Mouse (Mus musculus): Measurements from ENCODE around the gene Pex26. TPM values are rescaled to one million over a fixed set of nuclear protein-coding genes. Genes with fewer than 3 reads are reported as not detected.

The Pex26 gene
- 13.4 and 14.8 TPM in 2 replicates for polyA plus RNA-seq (2015; fragmentation: Nextera tagmentation; extraction: Ambion mirVana)

DNA sequence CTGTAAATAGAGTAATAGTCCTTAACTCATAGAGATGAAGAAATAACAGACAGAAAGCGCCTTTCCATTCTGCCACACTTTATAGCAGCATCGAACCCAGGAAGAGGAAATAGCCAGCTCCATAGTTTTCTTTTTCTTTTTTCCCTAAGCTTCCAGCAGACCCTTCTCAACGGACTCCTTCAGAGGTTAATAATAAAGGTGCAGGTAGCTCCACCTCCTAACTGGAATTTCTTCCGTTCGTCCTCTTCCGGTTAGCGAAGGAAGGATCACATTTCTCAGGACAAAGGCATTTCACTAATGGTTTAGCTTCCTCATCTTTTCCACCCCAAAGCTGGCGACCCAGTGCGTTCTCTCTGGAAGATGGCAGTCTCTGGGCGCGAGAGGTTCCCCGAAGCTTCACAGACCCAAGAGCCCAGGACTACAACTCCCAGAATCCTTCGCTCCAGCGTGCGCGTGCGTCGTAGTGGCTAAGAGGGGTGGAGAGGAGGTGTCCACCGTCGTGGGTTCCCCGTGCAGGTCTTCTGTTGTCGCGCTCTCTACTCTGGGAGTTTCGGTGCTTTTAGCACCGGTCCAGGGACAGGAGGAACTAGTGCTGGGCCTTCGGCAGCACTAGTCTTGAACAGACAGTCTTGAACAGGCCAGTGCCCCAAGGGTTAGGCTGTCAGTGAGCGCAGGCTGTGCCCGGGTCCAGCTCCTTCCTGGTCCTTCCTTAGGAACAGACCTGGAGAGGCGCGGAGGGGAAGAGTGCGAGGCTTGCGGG lies at the start of gene Pex26:
Pex26 (plus strand) TSS at position 254 of the 760 bp plus-strand sequence.
- 2% methylated on average over 32 of the region's 32 CpGs for WGBS
- peak; percentile 86 for ATAC-seq
- H3K9me3 ChIP-seq (ENCODE audit: control insufficient read depth, low read length): no peaks in the 10 kb centered on the region

DNA sequence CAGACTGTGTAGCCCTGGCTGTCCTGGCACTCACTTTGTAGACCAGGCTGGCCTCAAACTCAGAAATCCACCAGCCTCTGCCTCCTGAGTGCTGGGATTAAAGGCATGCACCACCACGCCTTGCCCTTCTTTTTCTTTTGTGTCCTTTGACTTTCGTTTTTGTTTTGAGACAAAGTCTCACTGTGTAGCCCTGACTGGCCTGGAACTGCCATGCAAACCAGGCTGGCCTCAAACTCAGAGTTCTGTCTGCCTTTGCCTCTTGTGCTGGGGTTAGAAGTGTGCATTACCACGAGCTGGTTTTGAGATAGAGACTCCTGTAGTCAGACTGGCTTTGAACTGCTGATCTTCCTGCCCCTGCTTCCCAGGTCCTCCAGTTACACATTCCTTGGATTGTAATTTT lies 49.2 kb upstream of the Pex26 start:
- Histone ChIP-seq H3K27me3 (replicated peaks; ENCODE audit: control insufficient read depth, insufficient read depth, low read length) (peaks cover 8% of the 10 kb centered on the region), H3K4me3 (ENCODE audit: low read length) (no peak overlapping the region), H3K4me2 (ENCODE audit: low read depth, low read length) (no peak overlapping the region), H3K27ac (ENCODE audit: low read length) (no peak overlapping the region), H3K9ac (ENCODE audit: low read depth, low read length) (no peak overlapping the region), H3K4me1 (ENCODE audit: control insufficient read depth, insufficient read depth, low read length) (peaks cover 4% of the 10 kb centered on the region), H3K9me3 (ENCODE audit: control insufficient read depth, low read length) (no peaks in the 10 kb centered on the region), H3K36me3 (ENCODE audit: control insufficient read depth, insufficient read depth, low read length) (no peaks in the 10 kb centered on the region)
- no peak for ATAC-seq
- WGBS: 47% methylated on average over 3 of the region's 3 CpGs

More for the DNA sequence above, at the start of gene Pex26:
- Histone ChIP-seq H3K36me3 (ENCODE audit: control insufficient read depth, insufficient read depth, low read length) (no peaks in the 10 kb centered on the region), H3K4me2 (ENCODE audit: low read depth, low read length) (peak within 1 kb of the TSS; percentile 95), H3K27me3 (replicated peaks; ENCODE audit: control insufficient read depth, insufficient read depth, low read length) (no peaks in the 10 kb centered on the region), H3K27ac (ENCODE audit: low read length) (peak within 1 kb of the TSS; percentile 88), H3K4me1 (ENCODE audit: control insufficient read depth, insufficient read depth, low read length) (peaks cover 16% of the 10 kb centered on the region), H3K4me3 (ENCODE audit: low read length) (peak within 1 kb of the TSS; percentile 84), H3K9ac (ENCODE audit: low read depth, low read length) (peak within 1 kb of the TSS; percentile 84)

DNA sequence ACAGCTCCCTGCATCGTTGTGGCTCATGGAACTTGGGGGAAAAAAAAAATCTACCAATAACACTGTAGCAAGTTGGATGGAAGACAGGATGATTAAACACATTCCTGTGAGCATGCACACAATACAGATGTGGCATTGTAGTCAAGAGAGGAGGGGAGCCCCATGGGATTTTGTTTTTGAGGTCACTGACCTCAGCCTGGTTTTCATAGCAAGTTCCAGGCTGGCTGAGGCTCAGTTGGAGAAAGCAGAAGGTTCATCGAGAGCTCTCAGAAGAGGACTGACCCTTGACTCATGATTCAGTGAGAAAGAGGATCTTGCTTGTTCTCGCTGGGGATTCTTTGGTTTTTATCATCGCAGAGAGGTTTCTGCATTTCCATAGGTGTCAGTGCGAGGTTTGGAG lies 48.6 kb upstream of the Pex26 start:
- Histone ChIP-seq H3K36me3 (ENCODE audit: control insufficient read depth, insufficient read depth, low read length) (no peaks in the 10 kb centered on the region), H3K9me3 (ENCODE audit: control insufficient read depth, low read length) (no peaks in the 10 kb centered on the region), H3K27me3 (replicated peaks; ENCODE audit: control insufficient read depth, insufficient read depth, low read length) (peaks cover 8% of the 10 kb centered on the region), H3K4me2 (ENCODE audit: low read depth, low read length) (no peak overlapping the region), H3K9ac (ENCODE audit: low read depth, low read length) (no peak overlapping the region), H3K4me1 (ENCODE audit: control insufficient read depth, insufficient read depth, low read length) (peaks cover 4% of the 10 kb centered on the region), H3K4me3 (ENCODE audit: low read length) (no peak overlapping the region), H3K27ac (ENCODE audit: low read length) (no peak overlapping the region)
- 55% methylated on average over 5 of the region's 5 CpGs for WGBS
- ATAC-seq: no peak

DNA sequence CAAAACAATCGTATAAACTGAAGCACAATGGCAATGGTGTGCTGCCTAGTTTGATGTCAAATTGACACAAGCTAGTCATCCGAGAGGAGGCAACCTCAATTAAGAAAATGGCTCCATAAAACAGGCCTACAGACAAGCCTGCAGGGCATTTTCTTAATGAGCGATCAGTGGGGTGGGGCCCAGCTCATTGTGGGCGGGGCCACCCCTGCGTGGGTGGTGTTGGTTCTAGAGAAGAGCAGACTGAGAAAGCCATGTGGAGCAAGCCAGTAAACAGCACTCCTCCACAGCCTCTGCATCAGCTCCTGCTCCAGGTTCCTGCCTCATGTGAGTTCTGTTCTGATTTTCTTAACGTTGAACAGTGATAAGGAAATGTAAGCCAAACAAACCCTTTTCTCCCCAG lies 46.2 kb upstream of the Pex26 start:
- Histone ChIP-seq H3K27ac (ENCODE audit: low read length) (no peak overlapping the region), H3K9ac (ENCODE audit: low read depth, low read length) (no peak overlapping the region), H3K27me3 (replicated peaks; ENCODE audit: control insufficient read depth, insufficient read depth, low read length) (no peaks in the 10 kb centered on the region), H3K4me1 (ENCODE audit: control insufficient read depth, insufficient read depth, low read length) (no peaks in the 10 kb centered on the region), H3K36me3 (ENCODE audit: control insufficient read depth, insufficient read depth, low read length) (no peaks in the 10 kb centered on the region), H3K4me3 (ENCODE audit: low read length) (no peak overlapping the region), H3K9me3 (ENCODE audit: control insufficient read depth, low read length) (no peaks in the 10 kb centered on the region), H3K4me2 (ENCODE audit: low read depth, low read length) (no peak overlapping the region)
- WGBS: 56% methylated on average over 6 of the region's 6 CpGs
- no peak for ATAC-seq

DNA sequence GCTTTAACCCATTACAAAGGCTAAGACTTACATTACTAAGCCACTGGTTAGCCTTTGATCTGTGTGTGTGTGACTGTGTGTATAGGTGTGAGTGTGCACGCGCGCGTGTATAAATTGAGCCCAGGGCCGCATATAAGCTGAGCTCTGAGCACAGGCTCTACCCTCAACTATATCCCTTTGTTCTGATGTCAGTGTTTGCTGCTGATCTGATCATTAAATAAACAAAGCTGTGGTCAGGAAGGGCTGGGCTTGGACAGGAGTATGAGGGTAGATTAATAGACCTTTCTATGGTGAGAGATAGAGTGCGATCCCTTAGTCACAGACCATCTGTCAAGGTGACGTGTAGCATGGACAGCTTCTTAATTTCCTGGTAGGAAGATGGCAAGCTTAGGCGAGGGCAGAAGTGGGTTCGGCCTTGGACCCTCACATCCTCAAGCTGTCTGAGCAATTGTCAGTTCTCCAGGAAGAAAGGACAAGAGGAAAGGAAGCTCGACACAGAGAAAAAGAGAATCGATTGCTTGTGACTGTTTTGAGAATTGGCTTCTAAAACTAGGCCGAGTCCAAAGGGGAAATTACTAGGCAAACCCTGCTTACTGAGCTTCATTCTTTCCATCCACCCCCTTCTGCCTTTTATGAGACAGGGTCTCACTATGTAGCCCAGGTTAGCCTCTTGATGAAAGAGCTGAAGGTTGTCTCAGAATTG lies 45.0 kb upstream of the Pex26 start:
- Histone ChIP-seq H3K9me3 (ENCODE audit: control insufficient read depth, low read length) (no peaks in the 10 kb centered on the region), H3K4me1 (ENCODE audit: control insufficient read depth, insufficient read depth, low read length) (no peaks in the 10 kb centered on the region), H3K4me2 (ENCODE audit: low read depth, low read length) (no peak overlapping the region), H3K9ac (ENCODE audit: low read depth, low read length) (no peak overlapping the region), H3K36me3 (ENCODE audit: control insufficient read depth, insufficient read depth, low read length) (no peaks in the 10 kb centered on the region), H3K4me3 (ENCODE audit: low read length) (no peak overlapping the region), H3K27me3 (replicated peaks; ENCODE audit: control insufficient read depth, insufficient read depth, low read length) (no peaks in the 10 kb centered on the region), H3K27ac (ENCODE audit: low read length) (no peak overlapping the region)
- 67% methylated on average over 12 of the region's 12 CpGs for WGBS
- peak; percentile 38; the same call in 1 of the 2 replicates for ATAC-seq

DNA sequence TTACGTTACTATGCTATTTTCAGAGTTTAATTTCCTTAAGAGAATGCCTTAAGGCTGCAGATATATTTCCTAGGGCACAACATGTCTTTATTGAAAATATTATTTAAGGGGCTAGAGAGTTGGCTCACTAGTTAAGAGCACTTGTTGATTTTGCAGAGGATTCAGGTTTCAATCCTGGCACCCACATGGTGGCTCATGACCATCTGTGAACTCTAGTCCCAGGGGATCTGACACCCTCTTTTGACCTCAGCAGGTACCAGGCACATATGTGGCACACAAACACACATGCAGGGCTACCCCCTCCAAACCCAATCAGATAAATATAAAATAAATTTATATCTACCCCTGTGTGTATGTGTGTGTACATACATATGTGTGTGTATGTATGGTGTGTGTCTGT lies 44.2 kb upstream of the Pex26 start:
- WGBS: 88% methylated on average over 1 of the region's 1 CpGs
- H3K9me3 ChIP-seq (ENCODE audit: control insufficient read depth, low read length): no peaks in the 10 kb centered on the region
- H3K4me3 ChIP-seq (ENCODE audit: low read length): no peak overlapping the region
- no peak for ATAC-seq
- H3K9ac ChIP-seq (ENCODE audit: low read depth, low read length): no peak overlapping the region
- 0 out of 2 replicates have a peak, but pooled peaks cover 1% of the 10 kb centered on the region for H3K4me1 ChIP-seq (ENCODE audit: control insufficient read depth, insufficient read depth, low read length)
- no peak overlapping the region for H3K4me2 ChIP-seq (ENCODE audit: low read depth, low read length)
- no peaks in the 10 kb centered on the region for H3K27me3 ChIP-seq (replicated peaks; ENCODE audit: control insufficient read depth, insufficient read depth, low read length)
- H3K27ac ChIP-seq (ENCODE audit: low read length): no peak overlapping the region
- no peaks in the 10 kb centered on the region for H3K36me3 ChIP-seq (ENCODE audit: control insufficient read depth, insufficient read depth, low read length)

DNA sequence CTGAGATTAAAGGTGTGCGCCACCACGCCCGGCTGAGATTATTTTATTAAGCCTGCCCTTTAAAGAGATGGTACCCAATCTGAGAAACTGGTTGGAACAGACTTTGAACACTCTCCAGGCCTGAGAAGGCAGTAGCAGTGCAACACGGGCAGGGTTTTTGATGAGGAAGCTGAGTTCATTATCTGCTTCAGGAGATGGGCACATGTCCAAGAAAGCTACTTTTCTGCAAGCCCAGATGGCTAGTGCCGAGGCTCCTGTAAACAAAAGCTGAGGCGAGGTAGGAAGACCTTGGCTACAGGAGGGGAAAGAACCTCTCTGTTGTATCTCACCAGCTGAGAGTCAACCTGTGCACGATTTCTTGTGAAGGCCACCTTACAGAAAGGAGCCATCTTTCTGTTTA lies 41.2 kb upstream of the Pex26 start:
- no peak overlapping the region for H3K9ac ChIP-seq (ENCODE audit: low read depth, low read length)
- WGBS: 73% methylated on average over 7 of the region's 7 CpGs
- no peak overlapping the region for H3K4me2 ChIP-seq (ENCODE audit: low read depth, low read length)
- H3K9me3 ChIP-seq (ENCODE audit: control insufficient read depth, low read length): no peaks in the 10 kb centered on the region
- H3K27ac ChIP-seq (ENCODE audit: low read length): no peak overlapping the region
- H3K36me3 ChIP-seq (ENCODE audit: control insufficient read depth, insufficient read depth, low read length): no peaks in the 10 kb centered on the region
- peaks cover 4% of the 10 kb centered on the region; the same call in 1 of the 2 replicates for H3K4me1 ChIP-seq (ENCODE audit: control insufficient read depth, insufficient read depth, low read length)
- H3K4me3 ChIP-seq (ENCODE audit: low read length): no peak overlapping the region
- ATAC-seq: no peak
- no peaks in the 10 kb centered on the region for H3K27me3 ChIP-seq (replicated peaks; ENCODE audit: control insufficient read depth, insufficient read depth, low read length)

DNA sequence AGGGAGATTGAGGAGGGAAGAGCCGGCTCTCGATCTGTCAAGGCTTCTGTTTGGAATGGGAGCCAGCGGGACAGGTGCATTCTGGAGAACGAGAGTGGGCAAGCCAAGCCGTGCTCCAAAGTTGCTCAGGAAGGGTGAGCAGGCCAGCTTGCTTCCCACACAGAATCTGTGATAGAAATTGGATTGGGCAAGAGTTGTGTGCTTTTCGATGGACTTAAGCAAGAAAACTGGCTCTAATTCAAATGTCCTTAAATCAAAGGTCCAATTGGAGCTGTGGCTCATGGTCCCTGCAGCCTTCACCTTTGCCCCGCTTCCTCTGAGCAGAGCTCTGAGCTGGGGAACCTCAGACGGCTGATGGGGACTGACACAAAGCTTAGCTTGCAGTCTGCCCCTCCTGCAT lies 40.0 kb upstream of the Pex26 start:
- no peak overlapping the region for H3K9ac ChIP-seq (ENCODE audit: low read depth, low read length)
- H3K4me1 ChIP-seq (ENCODE audit: control insufficient read depth, insufficient read depth, low read length): peaks cover 4% of the 10 kb centered on the region; the same call in 1 of the 2 replicates
- no peaks in the 10 kb centered on the region for H3K9me3 ChIP-seq (ENCODE audit: control insufficient read depth, low read length)
- H3K27me3 ChIP-seq (replicated peaks; ENCODE audit: control insufficient read depth, insufficient read depth, low read length): no peaks in the 10 kb centered on the region
- WGBS: 79% methylated on average over 8 of the region's 8 CpGs
- H3K27ac ChIP-seq (ENCODE audit: low read length): no peak overlapping the region
- H3K36me3 ChIP-seq (ENCODE audit: control insufficient read depth, insufficient read depth, low read length): no peaks in the 10 kb centered on the region
- H3K4me2 ChIP-seq (ENCODE audit: low read depth, low read length): no peak overlapping the region
- ATAC-seq: peak; percentile 46; the same call in 1 of the 2 replicates
- H3K4me3 ChIP-seq (ENCODE audit: low read length): no peak overlapping the region

DNA sequence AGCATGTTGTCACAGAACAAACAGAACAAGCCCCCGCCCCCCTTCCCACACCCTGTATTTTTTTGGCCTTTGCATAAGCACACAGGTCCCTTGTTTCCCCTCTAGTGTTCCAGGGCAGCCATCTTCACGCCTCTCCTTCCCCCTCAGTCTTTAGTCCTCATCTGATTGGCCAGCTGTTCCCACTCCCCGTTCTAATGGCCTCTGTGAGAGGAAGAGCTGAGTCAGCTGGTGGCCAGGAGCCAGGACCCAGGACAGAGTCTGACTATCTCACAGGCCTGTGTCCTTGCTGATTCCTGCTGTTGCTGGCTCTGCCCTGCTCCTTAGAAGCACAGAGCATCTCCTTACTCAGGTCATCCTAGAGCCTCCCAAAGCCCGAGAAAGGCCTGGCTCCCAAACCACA lies 39.4 kb upstream of the Pex26 start:
- peak; percentile 71 for ATAC-seq
- Histone ChIP-seq H3K9me3 (ENCODE audit: control insufficient read depth, low read length) (no peaks in the 10 kb centered on the region), H3K4me2 (ENCODE audit: low read depth, low read length) (no peak overlapping the region), H3K4me3 (ENCODE audit: low read length) (no peak overlapping the region), H3K36me3 (ENCODE audit: control insufficient read depth, insufficient read depth, low read length) (no peaks in the 10 kb centered on the region), H3K27me3 (replicated peaks; ENCODE audit: control insufficient read depth, insufficient read depth, low read length) (no peaks in the 10 kb centered on the region), H3K9ac (ENCODE audit: low read depth, low read length) (no peak overlapping the region), H3K27ac (ENCODE audit: low read length) (no peak overlapping the region), H3K4me1 (ENCODE audit: control insufficient read depth, insufficient read depth, low read length) (peaks cover 4% of the 10 kb centered on the region; the same call in 1 of the 2 replicates)
- 56% methylated on average over 4 of the region's 4 CpGs for WGBS
